Mouse (Mus musculus): ENCODE results near the gene Sh3tc1. TPM values are rescaled to one million over a fixed set of nuclear protein-coding genes. Genes with fewer than 3 reads are reported as not detected.

Sh3tc1 gene
- total RNA-seq, 2 experiments from 2014 or later: 1.7 to 2.4 TPM

- TF ChIP-seq CTCF (conservative IDR thresholded peaks at IDR 0.05): no peak
- H3K27ac ChIP-seq: peak overlapping the region; percentile 73
- no peak for DNase-seq (ENCODE audit: low spot score in 2 of 2)
- H3K4me3 ChIP-seq: peak overlapping the region; percentile 39
Measured at GRCm38 (mm10) chr5:35728344-35728956, 11.3 kb downstream of the Sh3tc1 start.

GRCm38 (mm10) chr5:35727447-35727846, 12.3 kb downstream of the Sh3tc1 start:
- TF ChIP-seq CTCF (conservative IDR thresholded peaks at IDR 0.05): peak; percentile 54
- Histone ChIP-seq H3K27ac (no peak overlapping the region; the same call in 1 of the 2 replicates), H3K4me3 (no peak overlapping the region; the same call in 1 of the 2 replicates)
- DNase-seq (ENCODE audit: low spot score in 2 of 2): no peak

DNA sequence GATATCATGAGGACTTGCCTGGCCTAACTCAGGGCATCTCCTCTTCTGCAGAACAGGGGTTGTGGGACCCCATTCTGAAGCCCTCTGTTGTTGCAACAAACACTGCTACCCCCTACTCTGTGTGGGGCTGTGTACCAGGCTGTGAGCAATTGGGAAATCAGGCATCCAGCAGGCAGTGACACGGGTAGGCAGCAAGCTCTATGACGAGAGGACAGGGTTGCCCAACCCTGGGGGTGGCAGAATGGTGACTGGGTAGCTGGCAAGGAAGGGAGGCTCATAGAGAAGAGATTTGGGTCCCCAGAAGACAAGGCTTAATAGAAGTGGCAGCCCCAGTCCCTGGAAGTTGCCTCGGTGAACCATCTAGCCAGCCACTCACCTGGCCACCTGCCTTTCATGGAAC, 13.9 kb downstream of the Sh3tc1 start:
- Histone ChIP-seq H3K27ac (no peak overlapping the region), H3K4me3 (no peak overlapping the region)
- no peak for DNase-seq (ENCODE audit: low spot score in 2 of 2)
- TF ChIP-seq CTCF (conservative IDR thresholded peaks at IDR 0.05): no peak

DNA sequence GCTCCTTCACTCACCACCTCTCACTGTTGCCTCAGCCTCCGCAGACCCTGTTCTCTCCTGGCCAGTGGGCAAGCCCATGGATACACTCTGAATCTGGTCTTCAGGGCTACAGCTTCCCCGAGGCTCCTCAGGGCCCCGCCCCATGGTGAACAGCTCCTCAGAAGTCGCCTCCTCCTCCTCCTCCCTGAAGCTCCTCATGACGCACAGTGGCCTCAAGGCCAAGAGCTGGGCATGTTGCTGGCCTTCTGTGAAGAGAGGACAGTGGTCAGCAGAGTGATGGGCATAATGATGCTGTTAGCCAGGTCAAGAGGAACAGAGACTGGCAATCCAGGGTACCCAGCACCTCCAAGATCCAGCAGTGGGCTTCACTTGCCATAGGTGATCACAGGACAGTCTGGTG, 15.9 kb downstream of the Sh3tc1 start:
- Histone ChIP-seq H3K4me3 (no peak overlapping the region), H3K27ac (no peak overlapping the region)
- DNase-seq (ENCODE audit: low spot score in 2 of 2): no peak
- no peak for TF ChIP-seq CTCF (conservative IDR thresholded peaks at IDR 0.05)

- Histone ChIP-seq H3K4me3 (no peak overlapping the region), H3K27ac (no peak overlapping the region)
- no peak for DNase-seq (ENCODE audit: low spot score in 2 of 2)
- no peak for TF ChIP-seq CTCF (conservative IDR thresholded peaks at IDR 0.05)
Measured at GRCm38 (mm10) chr5:35722654-35723053, 17.1 kb downstream of the Sh3tc1 start.

DNA sequence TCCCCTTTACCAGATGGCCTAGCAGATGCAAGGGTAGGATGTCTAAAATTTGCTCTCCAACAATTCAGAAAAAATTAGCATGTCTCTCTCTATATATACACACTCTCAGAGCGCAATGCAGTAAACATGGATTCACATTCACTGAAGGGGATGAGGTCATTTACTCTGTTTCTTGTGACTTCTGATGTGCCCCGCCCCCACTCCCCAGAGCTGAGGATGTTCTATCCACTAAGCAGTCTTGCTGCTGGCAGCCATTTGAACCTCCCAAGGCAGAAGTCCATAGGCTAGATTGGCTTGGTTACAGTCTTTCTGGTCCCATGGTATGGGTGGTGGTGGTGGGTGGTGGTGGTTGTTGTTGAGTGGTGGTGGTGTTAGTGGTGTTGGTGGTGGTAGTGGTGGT, 17.9 kb downstream of the Sh3tc1 start:
- Histone ChIP-seq H3K4me3 (no peak overlapping the region), H3K27ac (no peak overlapping the region)
- no peak for DNase-seq (ENCODE audit: low spot score in 2 of 2)
- TF ChIP-seq CTCF (conservative IDR thresholded peaks at IDR 0.05): no peak

GRCm38 (mm10) chr5:35719880-35720279, 19.9 kb downstream of the Sh3tc1 start:
- no peak for TF ChIP-seq CTCF (conservative IDR thresholded peaks at IDR 0.05)
- Histone ChIP-seq H3K4me3 (no peak overlapping the region), H3K27ac (no peak overlapping the region)
- DNase-seq (ENCODE audit: low spot score in 2 of 2): no peak

GRCm38 (mm10) chr5:35719343-35719742, 20.4 kb downstream of the Sh3tc1 start:
- no peak overlapping the region for H3K27ac ChIP-seq
- H3K4me3 ChIP-seq: no peak overlapping the region
- TF ChIP-seq CTCF (conservative IDR thresholded peaks at IDR 0.05): no peak
- DNase-seq (ENCODE audit: low spot score in 2 of 2): no peak

- DNase-seq (ENCODE audit: low spot score in 2 of 2): no peak
- Histone ChIP-seq H3K27ac (no peak overlapping the region), H3K4me3 (no peak overlapping the region)
- TF ChIP-seq CTCF (conservative IDR thresholded peaks at IDR 0.05): no peak
Measured at GRCm38 (mm10) chr5:35718817-35719216, 21.0 kb downstream of the Sh3tc1 start.

- H3K27ac ChIP-seq: no peak overlapping the region
- peak; percentile 20 to 68 for DNase-seq (ENCODE audit: low spot score in 2 of 2)
- peak; percentile 84 for TF ChIP-seq CTCF (conservative IDR thresholded peaks at IDR 0.05)
- no peak overlapping the region for H3K4me3 ChIP-seq
Measured at GRCm38 (mm10) chr5:35717946-35718345, 21.8 kb downstream of the Sh3tc1 start.

DNA sequence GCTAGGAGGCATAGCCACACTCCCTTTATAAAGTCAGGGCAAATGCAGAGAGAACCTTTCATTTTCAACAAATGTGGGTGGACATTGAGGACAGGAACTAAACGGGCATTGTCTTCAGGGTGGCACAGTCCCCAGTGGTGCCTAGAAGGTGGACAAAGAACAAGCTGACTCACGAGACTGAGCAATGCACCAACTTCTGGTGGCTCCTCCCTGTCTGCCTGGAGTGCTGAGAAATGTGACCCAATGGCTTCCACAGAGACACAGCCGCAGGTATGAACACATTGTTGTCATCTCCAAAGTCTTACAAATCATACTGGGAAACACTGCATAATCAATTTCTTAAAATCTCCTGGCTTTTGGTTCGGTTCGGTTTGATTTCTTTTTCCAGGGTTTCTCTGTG, 22.3 kb downstream of the Sh3tc1 start:
- no peak for TF ChIP-seq CTCF (conservative IDR thresholded peaks at IDR 0.05)
- Histone ChIP-seq H3K4me3 (no peak overlapping the region), H3K27ac (no peak overlapping the region)
- no peak for DNase-seq (ENCODE audit: low spot score in 2 of 2)

DNA sequence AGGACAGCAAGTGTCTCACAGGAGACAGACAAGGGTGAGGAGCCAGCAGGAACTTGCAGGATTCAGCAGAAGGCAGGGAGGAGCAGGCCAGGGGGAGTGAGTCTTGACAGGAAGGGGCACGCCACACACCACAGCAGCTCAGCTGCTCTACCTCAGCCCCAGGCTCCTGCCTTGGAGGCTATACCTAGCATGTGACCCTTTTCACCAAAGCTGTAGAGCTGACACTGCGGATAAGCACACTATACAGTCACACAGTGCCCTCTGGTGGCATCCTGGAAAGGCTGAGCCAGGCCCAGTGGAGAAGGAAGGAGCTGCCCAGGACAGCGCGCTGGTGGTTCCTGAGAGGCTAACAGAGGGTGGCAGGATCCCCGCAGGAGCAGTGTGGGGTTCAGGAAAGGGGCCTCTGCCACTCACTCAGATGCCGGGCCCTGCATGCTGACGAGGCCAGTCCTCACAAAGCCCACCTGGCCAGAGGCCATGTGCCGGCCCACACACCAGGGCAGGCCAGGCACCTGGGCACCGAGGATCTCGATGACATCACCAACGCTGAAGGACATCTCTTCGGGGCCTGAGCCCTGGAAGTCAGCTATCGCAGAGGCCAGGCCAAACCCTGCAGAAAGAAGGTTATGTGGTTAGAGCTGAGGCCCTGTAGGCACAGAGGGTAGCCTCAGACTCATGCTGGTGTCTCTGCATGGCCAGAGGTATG, 26.0 kb downstream of the Sh3tc1 start:
- peak; percentile 87 for TF ChIP-seq CTCF (conservative IDR thresholded peaks at IDR 0.05)
- DNase-seq (ENCODE audit: low spot score in 2 of 2): peak; percentile 55 to 71
- Histone ChIP-seq H3K27ac (no peak overlapping the region), H3K4me3 (no peak overlapping the region)

DNA sequence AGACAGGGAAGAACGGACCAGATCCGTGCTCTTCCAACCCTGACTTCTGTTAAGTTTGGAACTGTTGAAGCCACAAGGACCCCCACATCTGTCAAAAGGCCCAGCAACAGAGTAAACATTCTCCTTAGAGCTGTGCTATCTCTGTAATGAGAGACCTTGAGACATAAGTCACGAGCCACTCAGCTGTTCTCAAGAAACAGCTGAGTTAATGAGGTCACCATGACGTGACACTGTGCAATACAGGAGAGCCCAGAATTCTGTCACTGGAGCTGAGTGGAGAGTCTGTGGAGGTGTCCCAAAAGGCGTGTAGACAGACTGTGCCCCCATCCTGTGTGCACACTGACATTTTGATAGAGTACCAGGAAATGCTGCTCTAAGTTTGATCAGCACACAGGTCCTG, 27.3 kb downstream of the Sh3tc1 start:
- TF ChIP-seq CTCF (conservative IDR thresholded peaks at IDR 0.05): no peak
- Histone ChIP-seq H3K27ac (no peak overlapping the region), H3K4me3 (no peak overlapping the region)
- DNase-seq (ENCODE audit: low spot score in 2 of 2): no peak

DNA sequence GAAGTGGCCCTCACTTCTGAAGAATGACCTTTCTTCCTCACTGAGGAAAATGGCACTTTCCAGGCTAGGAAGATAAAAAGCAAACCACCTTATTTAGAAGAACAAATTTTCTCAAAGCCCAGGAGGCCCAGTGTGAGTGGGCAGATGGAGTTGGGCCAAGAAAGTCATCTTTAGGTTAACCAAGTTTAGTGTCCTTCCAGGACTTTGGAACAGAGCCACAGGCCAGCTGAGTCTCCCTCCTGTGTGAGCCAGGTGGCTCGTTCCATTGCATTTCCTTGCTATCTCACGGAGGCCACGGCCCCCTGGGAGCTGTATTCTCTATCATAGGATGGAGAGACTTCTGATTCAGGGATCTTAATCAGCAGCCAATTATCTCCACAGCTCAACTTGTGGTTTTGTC, 28.9 kb downstream of the Sh3tc1 start:
- DNase-seq (ENCODE audit: low spot score in 2 of 2): no peak
- Histone ChIP-seq H3K4me3 (no peak overlapping the region), H3K27ac (no peak overlapping the region)
- TF ChIP-seq CTCF (conservative IDR thresholded peaks at IDR 0.05): no peak
